Mouse (Mus musculus) v-Abl transformed pro-B cells (cell line): Measurements from ENCODE around the gene Stx16.

Source experiments
- in situ Hi-C, 2 experiments: fragments of 400-800 bp; cut with MboI; formaldehyde crosslinking; loops; one replicate each; pipeline ENCODE4 v1.15.1; 2025; ENCODE audit not compliant: unreplicated experiment in 2 of 2

Gene Stx16

DNA sequence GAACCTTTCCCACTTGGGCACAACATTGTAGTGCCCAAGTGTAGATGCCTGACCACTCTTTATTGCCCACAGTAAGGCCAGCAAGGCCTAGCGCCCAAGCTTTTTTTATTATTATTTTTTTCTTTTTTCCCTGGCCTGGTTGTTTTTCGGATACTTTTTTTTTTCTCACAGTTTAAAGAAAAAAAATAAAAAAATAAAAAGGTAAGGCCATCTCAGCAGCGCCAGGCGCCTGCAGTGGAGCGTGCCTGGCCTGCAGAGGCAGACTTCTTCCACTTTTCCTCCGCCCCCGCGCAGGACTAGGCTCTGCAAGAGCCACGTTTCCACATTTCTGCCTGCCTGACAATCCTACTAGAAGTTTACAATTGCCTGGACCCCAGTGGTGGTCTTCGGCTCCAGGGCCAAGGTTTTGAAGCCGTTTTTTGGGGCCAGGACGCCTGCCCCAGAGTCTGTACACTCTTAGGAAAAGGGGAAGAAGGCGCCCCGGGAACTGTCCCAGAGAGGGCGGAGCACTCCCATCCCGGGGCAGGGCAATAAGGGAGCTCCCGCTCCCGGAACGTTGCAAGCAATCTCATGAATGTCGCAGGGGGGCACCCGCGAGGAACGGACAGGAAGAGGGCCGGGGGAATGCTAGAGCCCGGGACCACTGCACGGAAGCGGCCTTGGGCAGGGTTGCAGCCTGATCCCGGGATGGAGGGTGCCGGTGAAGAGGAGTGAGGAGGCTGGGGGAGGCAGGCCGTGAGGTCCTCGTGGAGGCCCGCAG lies at the start of gene Stx16:
Stx16 (plus strand) TSS at position 636 of the 760 bp plus-strand sequence.
- in situ Hi-C loops, result loop anchor here (10.0 to 25.0 kb wide), 6 partner anchors 341 to 1739 kb away; partner anchors contain the start of genes Fam210b (in 2 of the 2), Fam209 (in 1 of the 2), Gcnt7 (in 1 of the 2) and Vapb (in 1 of the 2)

GRCm38 (mm10) chr2:174026406-174026805 lies 49.7 kb upstream of the Stx16 start:
- in situ Hi-C loops, result no loop called here

GRCm38 (mm10) chr2:174033257-174033800 lies 42.8 kb upstream of the Stx16 start:
- in situ Hi-C loops, result no loop called here

DNA sequence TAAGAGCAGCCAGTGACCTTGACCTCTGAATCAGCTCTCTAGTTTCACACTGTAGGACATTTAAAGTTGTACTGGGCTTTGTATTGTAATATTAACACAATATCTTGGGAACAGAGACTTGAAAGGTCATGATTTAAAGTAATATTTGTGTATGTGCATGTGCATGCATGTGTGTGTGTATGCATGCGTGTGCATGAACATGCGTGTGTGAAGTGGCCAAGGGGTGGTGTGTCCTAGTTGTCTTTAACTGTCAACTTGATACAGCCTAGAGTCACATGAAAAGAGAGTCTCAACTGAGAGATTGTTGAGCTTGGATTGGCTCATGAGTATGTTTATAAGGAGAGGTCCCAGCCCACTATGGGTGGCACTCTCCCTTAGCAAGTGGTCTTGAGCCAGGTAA lies 28.5 kb upstream of the Stx16 start:
- in situ Hi-C loops, result no loop called here

DNA sequence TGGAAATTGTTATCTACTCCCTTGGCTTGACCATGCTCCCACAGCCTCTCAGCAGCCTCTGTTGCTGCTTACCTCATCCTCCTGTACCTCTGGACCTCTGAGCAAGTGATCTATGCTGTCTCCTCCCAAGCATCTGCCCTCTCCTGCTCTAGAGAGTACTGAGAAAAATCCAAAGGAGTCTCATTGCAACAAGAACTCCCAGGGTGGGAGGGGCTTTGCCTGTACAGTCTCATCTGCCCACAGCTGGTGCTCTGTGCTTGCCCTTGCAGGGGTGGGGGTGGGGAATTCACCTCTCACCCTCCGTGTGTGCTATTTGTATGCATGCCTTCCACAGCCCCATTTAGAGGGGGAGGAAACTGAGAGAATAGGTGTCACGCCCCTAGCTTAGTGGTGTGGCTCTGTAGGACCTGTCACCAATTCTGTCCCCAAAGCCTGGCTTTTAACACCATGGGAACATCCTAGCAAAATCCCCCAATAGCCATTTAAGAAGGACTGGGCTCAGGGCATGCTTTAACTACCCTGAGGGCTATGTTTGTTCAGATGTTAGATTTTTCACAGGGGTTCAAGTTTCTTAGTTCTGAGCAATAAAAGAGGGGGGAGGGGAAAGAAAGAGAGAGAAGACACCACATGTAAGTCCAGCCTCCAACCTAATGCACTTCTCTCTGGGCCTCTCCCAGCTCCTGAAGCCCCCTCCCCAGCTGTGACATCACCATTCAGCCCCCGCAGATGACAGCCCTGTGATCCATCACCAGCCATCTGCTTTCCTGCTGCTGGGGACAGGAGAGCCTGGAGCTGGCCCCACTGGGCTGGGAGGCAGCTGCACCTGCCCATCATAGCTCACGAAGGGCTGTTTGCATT lies 26.4 kb upstream of the Stx16 start:
- in situ Hi-C loops, result loop anchor here in 1 of 2 experiments (25.0 kb wide), 2 partner anchors 312 to 638 kb away; partner anchors contain the start of gene Vapb

GRCm38 (mm10) chr2:174050339-174050685 lies 25.8 kb upstream of the Stx16 start:
- in situ Hi-C loops, result loop anchor here in 1 of 2 experiments (25.0 kb wide), 2 partner anchors 313 to 637 kb away; partner anchors contain the start of gene Vapb

DNA sequence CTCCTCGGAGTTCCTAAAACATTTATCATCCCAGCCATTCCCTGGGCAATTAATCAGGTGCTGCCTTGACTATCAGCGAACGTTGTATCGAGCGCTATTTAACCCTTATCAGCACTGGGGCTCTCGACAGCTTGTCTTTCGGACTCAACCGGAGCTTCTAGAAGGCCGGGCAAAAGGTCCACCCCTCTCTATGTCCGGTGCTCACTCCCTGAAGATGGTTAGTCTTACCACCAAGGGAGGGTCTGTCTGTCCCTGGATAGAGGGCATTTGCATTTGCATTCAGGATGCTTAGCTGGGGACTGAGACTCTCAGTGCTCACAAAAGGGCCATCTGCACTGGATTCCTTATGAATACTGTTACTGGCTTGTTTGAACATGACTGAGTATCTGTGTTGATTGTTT lies 25.0 kb upstream of the Stx16 start:
- in situ Hi-C loops, result loop anchor here in 1 of 2 experiments (25.0 kb wide), 2 partner anchors 314 to 636 kb away; partner anchors contain the start of gene Vapb

DNA sequence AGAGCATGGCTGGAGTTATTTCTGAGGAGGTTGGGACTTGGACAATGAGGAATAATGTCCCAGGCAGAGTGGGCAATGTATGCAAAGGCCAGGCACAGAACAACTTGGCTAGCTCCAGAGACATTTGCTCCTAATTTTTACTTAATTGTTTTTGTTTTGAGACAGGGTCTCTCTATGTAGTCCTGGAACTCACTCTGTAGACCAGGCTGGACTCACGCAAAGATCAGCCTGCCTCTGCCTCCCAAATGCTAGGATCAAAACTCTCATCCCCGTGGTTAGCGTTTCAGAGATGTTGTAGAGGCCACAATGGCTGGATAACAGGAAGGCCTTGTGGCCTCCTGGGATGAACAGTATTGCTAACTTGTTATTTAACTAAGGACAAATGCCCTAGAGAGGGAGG lies 21.6 kb upstream of the Stx16 start:
- in situ Hi-C loops, result loop anchor here in 1 of 2 experiments (25.0 kb wide), 2 partner anchors 317 to 633 kb away; partner anchors contain the start of gene Vapb

DNA sequence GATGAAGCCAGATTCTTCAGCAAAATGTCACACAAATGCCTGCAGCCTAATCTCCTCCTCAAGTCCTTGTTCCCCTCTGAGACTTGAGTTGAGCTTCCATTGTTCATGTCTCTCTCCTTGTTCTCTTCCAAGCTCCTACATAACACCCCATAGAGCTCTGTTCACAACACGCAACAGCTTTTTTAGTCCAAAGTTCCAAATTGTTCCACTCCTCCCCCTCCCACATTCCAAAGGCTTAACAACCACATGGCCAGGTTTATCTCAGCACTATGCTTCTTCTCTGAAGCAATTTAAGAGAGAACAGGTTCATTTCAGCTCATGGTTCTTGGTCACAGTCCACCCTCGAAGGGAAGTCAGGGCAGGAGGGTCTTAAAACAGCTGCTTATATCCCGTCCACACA lies 18.4 kb upstream of the Stx16 start:
- in situ Hi-C loops, result loop anchor here in 1 of 2 experiments (25.0 kb wide), 2 partner anchors 320 to 630 kb away; partner anchors contain the start of gene Vapb

GRCm38 (mm10) chr2:174058316-174058939 lies 17.7 kb upstream of the Stx16 start:
- in situ Hi-C loops, result loop anchor here in 1 of 2 experiments (25.0 kb wide), 2 partner anchors 321 to 629 kb away; partner anchors contain the start of gene Vapb

- in situ Hi-C loops, result loop anchor here in 1 of 2 experiments (25.0 kb wide), 2 partner anchors 322 to 628 kb away; partner anchors contain the start of gene Vapb
Observed at GRCm38 (mm10) chr2:174059591-174060385, 16.3 kb upstream of the Stx16 start.

- in situ Hi-C loops, result loop anchor here in 1 of 2 experiments (25.0 kb wide), 2 partner anchors 324 to 626 kb away; partner anchors contain the start of gene Vapb
Observed at GRCm38 (mm10) chr2:174061219-174061618, 14.9 kb upstream of the Stx16 start.

- in situ Hi-C loops, result loop anchor here in 1 of 2 experiments (25.0 kb wide), 2 partner anchors 326 to 624 kb away; partner anchors contain the start of gene Vapb
Observed at GRCm38 (mm10) chr2:174063074-174063473, 13.0 kb upstream of the Stx16 start.

- in situ Hi-C loops, result loop anchor here in 1 of 2 experiments (25.0 kb wide), 2 partner anchors 326 to 624 kb away; partner anchors contain the start of gene Vapb
Observed at GRCm38 (mm10) chr2:174063527-174064211, 12.4 kb upstream of the Stx16 start.

DNA sequence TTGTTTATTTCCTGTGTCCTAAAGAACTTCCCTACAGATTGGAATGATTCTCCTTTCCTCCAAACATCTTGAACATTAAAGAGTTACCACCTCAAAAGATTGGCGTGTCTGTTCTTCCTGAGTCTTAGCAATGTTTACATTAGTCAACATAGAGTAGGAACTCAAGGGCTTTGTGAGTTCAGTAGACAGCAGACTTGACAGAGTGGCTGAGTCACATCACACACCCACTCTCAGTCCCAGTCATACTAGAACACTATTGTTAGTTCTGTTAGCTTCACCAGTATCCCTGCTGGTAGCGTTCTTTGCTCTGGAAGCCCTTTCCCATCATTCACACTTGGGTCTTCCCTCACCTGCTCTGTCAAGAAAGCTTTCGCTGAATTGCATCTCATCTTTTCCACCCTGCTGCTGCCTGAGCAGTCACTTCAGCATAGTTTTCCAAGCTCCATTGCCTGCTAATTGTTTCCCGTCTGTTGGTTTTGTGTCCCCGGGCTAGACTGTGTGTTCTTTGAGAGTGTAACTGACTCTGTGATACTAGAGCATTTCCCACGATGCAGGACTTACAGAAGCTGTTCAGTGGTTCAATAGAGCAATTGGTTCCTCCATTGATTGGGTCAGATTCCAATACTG lies 8.2 kb upstream of the Stx16 start:
- in situ Hi-C loops, result loop anchor here in 1 of 2 experiments (25.0 kb wide), 2 partner anchors 331 to 619 kb away; partner anchors contain the start of gene Vapb

GRCm38 (mm10) chr2:174069532-174070049 lies 6.5 kb upstream of the Stx16 start:
- in situ Hi-C loops, result loop anchor here (10.0 to 25.0 kb wide), 4 partner anchors 332 to 618 kb away; partner anchors contain the start of gene Vapb (in 2 of the 2)

- in situ Hi-C loops, result loop anchor here (10.0 to 25.0 kb wide), 4 partner anchors 334 to 616 kb away; partner anchors contain the start of gene Vapb (in 2 of the 2)
Observed at GRCm38 (mm10) chr2:174071406-174071805, 4.7 kb upstream of the Stx16 start.
